In genomic region chr13:23463381-23464223, GRCm38 (mm10) we compare ENCODE assay signal across 7 mouse cellular contexts. TPM values are rescaled to one million over a fixed set of nuclear protein-coding genes. Genes with fewer than 3 reads are reported as not detected.
DNase-seq lines count a peak whose midpoint lies in the region; ATAC-seq lines count a peak whose summit lies in the region.

No protein-coding gene starts in this region.

- H3K4me2 ChIP-seq in intestine, embryonic 14.5 days (ENCODE audit: low read length), result peak overlapping the region; percentile 84

- peak overlapping the region; percentile 57 for H3K9ac ChIP-seq in intestine, embryonic 14.5 days (ENCODE audit: low read length)

- peak overlapping the region; percentile 55 for H3K4me3 ChIP-seq in intestine, embryonic 14.5 days (ENCODE audit: low read depth, low read length)

- no peaks in the 10 kb centered on the region for H3K27me3 ChIP-seq in intestine, embryonic 14.5 days (replicated peaks; ENCODE audit: control insufficient read depth, insufficient read depth, low read length)

- whole genome bisulfite sequencing in intestine, embryonic 14.5 days, result under 1% methylated on average over 21 of the region's 21 CpGs

- DNase-seq in adrenal gland, postnatal 10 days, result peak; percentile 80
- peak; percentile 92 for DNase-seq in embryo, embryonic 10 days (ENCODE audit: low spot score)
- DNase-seq in gastrocnemius, postnatal 14 days, result peak; percentile 32
- DNase-seq in intestine, embryonic 14.5 days (ENCODE audit: low spot score), result peak; percentile 97
- DNase-seq in left cerebral cortex, postnatal 10 days (ENCODE audit: extremely low spot score in 1 of 2, low spot score in 2 of 2), result peak; percentile 66 to 85
- DNase-seq in skeletal muscle tissue, adult 2 months (ENCODE audit: low read depth, low spot score), result peak; percentile 43

- no peaks in the 10 kb centered on the region for H3K9me3 ChIP-seq in intestine, embryonic 14.5 days (ENCODE audit: control insufficient read depth, low read length)

- H3K27ac ChIP-seq in intestine, embryonic 14.5 days (ENCODE audit: low read depth), result no peak overlapping the region

- H3K4me1 ChIP-seq in intestine, embryonic 14.5 days (replicated peaks; ENCODE audit: control insufficient read depth, insufficient read depth, low read length), result peaks cover 16% of the 10 kb centered on the region; the same call in 1 of the 2 replicates

- ATAC-seq in intestine, embryonic 14.5 days (replicated peaks; ENCODE audit: low FRiP score, low TSS enrichment, low read depth), result peak; percentile 73
- ATAC-seq in megakaryocyte progenitor cell, adult 5-6 weeks (replicated peaks; ENCODE audit: poor library complexity), result peak; percentile 45

- intact Hi-C loops in gastrocnemius, postnatal 14 days (cut with DNase I; ENCODE audit: low total_unique reads), result no loop called here
- intact Hi-C loops in left cerebral cortex, postnatal 10 days (cut with DNase I), result no loop called here

- no peaks in the 10 kb centered on the region for H3K36me3 ChIP-seq in intestine, embryonic 14.5 days (ENCODE audit: control insufficient read depth, insufficient read depth, low read length)

RNA-seq across cellular contexts. Expression of gene Btn1a1, which starts 2.1 kb away (rescaled TPM):
- under 1 TPM in 1 of 2 experiments, not detected in 1; 0.55 TPM for total RNA-seq in adrenal gland, postnatal 10 days (2021)
- total RNA-seq in gastrocnemius, postnatal 14 days (2021), result not detected
- 0.05 and 0.11 TPM in 2 replicates for polyA plus RNA-seq in intestine, embryonic 14.5 days (2014; fragmentation: Nextera tagmentation; extraction: Ambion mirVana)
- not detected for total RNA-seq in left cerebral cortex, postnatal 10 days (2021)
- not detected in 2 replicates for total RNA-seq in megakaryocyte progenitor cell, adult 5-6 weeks (2015)
- not detected in 2 replicates for total RNA-seq in megakaryocyte progenitor cell, adult 5-6 weeks (2017)

RNA-seq across cellular contexts. Expression of gene Btn2a2, which starts 25.1 kb away (rescaled TPM):
- not detected for total RNA-seq in adrenal gland, postnatal 10 days (2021)
- total RNA-seq in gastrocnemius, postnatal 14 days (2021), result not detected
- polyA plus RNA-seq in intestine, embryonic 14.5 days (2014; fragmentation: Nextera tagmentation; extraction: Ambion mirVana), result 0.14 and 0.52 TPM in 2 replicates
- total RNA-seq in left cerebral cortex, postnatal 10 days (2021), result under 1 TPM; 0.75 to 0.88 TPM
- total RNA-seq in megakaryocyte progenitor cell, adult 5-6 weeks (2015), result not detected in 2 replicates
- total RNA-seq in megakaryocyte progenitor cell, adult 5-6 weeks (2017), result 0.17 TPM in 1 of 2 replicates, not detected in the other

RNA-seq across cellular contexts. Expression of gene Abt1, which starts 39.9 kb away (rescaled TPM):
- total RNA-seq in adrenal gland, postnatal 10 days (2021), result 1 to 10 TPM; 6.1 to 7.1 TPM
- 1 to 10 TPM; 4.5 to 4.7 TPM for total RNA-seq in gastrocnemius, postnatal 14 days (2021)
- 11.9 and 13.8 TPM in 2 replicates for polyA plus RNA-seq in intestine, embryonic 14.5 days (2014; fragmentation: Nextera tagmentation; extraction: Ambion mirVana)
- 1 to 10 TPM; 6.3 to 6.5 TPM for total RNA-seq in left cerebral cortex, postnatal 10 days (2021)
- 7.1 and 7.4 TPM in 2 replicates for total RNA-seq in megakaryocyte progenitor cell, adult 5-6 weeks (2015)
- total RNA-seq in megakaryocyte progenitor cell, adult 5-6 weeks (2017), result 9.5 and 11.0 TPM in 2 replicates

Comparison
In these comparisons a context has a peak if more than half of its experiments do, and no peak if none do; other contexts are left out.
1. DNase-seq: peak in every context shown above with its lines; median percentile 97 in intestine, embryonic 14.5 days; 92 in embryo, embryonic 10 days; 80 in adrenal gland, postnatal 10 days; 76 in left cerebral cortex, postnatal 10 days; 43 in skeletal muscle tissue, adult 2 months; 32 in gastrocnemius, postnatal 14 days.